ENCODE assay signal across 8 mouse cellular contexts in genomic region chr10:125845014-125845514, GRCm38 (mm10).
DNase-seq lines count a peak whose midpoint lies in the region; ATAC-seq and TF ChIP-seq lines count a peak whose summit lies in the region.

No protein-coding gene starts in this region.

- no peak for TF ChIP-seq POLR2A in thymus, adult 2 months (IDR thresholded peaks at IDR 0.05; ENCODE audit: control insufficient read depth, extremely low read depth, insufficient read depth, low read length, poor library complexity)

- H3K36me3 ChIP-seq in liver, embryonic 11.5 days (ENCODE audit: control insufficient read depth, insufficient read depth, low read length): no peaks in the 10 kb centered on the region
- H3K36me3 ChIP-seq in liver, embryonic 13.5 days: no peaks in the 10 kb centered on the region
- no peaks in the 10 kb centered on the region for H3K36me3 ChIP-seq in thymus, adult 2 months (ENCODE audit: control insufficient read depth, insufficient read depth, low read length)

- no peak overlapping the region for H3K4me3 ChIP-seq in liver, embryonic 11.5 days (ENCODE audit: low read depth, low read length)
- H3K4me3 ChIP-seq in liver, embryonic 13.5 days (replicated peaks): no peak overlapping the region
- no peak overlapping the region for H3K4me3 ChIP-seq in thymus, adult 2 months (ENCODE audit: control insufficient read depth, insufficient read depth, low read length)

- no peak for ATAC-seq in liver, embryonic 11.5 days (replicated peaks; ENCODE audit: low FRiP score)
- ATAC-seq in liver, embryonic 13.5 days (ENCODE audit: low read depth): no peak

- peak overlapping the region; percentile 39 for H3K4me2 ChIP-seq in liver, embryonic 11.5 days
- 0 out of 2 replicates have a peak overlapping the region, but pooled peaks have one; percentile 12 for H3K4me2 ChIP-seq in liver, embryonic 13.5 days

- peak; percentile 27 for DNase-seq in liver, embryonic 11.5 days (ENCODE audit: low spot score)
- no peak for DNase-seq in liver
- DNase-seq in forelimb bud, embryonic 11.5 days (ENCODE audit: low read depth, low spot score): peak; percentile 49
- DNase-seq in liver, embryonic 13.5 days: no peak
- peak; percentile 22 for DNase-seq in yolk sac, embryonic 10.5 days (ENCODE audit: low spot score)
- DNase-seq in adrenal gland, postnatal 10 days: no peak
- DNase-seq in spleen, postnatal 36 days (ENCODE audit: low spot score in 2 of 2): no peak
- no peak for DNase-seq in thymus, adult 2 months

- H3K27ac ChIP-seq in liver, embryonic 11.5 days (ENCODE audit: low read depth, low read length): no peak overlapping the region
- H3K27ac ChIP-seq in liver, embryonic 13.5 days: no peak overlapping the region
- H3K27ac ChIP-seq in thymus, adult 2 months (ENCODE audit: control insufficient read depth, insufficient read depth, low read length): no peak overlapping the region

- 19% methylated on average over 19 of the region's 19 CpGs for WGBS in liver, embryonic 11.5 days
- 17% methylated on average over 19 of the region's 19 CpGs for WGBS in liver, embryonic 13.5 days (ENCODE audit: insufficient replicate concordance)
- WGBS in thymus, adult 2 months: 16% methylated on average over 19 of the region's 19 CpGs

- H3K9ac ChIP-seq in liver, embryonic 11.5 days (ENCODE audit: low read depth, low read length): no peak overlapping the region
- no peak overlapping the region for H3K9ac ChIP-seq in liver, embryonic 13.5 days

- H3K27me3 ChIP-seq in liver, embryonic 11.5 days (replicated peaks; ENCODE audit: control insufficient read depth, insufficient read depth, low read length): no peaks in the 10 kb centered on the region
- no peaks in the 10 kb centered on the region for H3K27me3 ChIP-seq in liver, embryonic 13.5 days
- H3K27me3 ChIP-seq in thymus, adult 2 months (ENCODE audit: control insufficient read depth, insufficient read depth, low read length): no peaks in the 10 kb centered on the region

- H3K4me1 ChIP-seq in liver, embryonic 11.5 days (replicated peaks; ENCODE audit: control insufficient read depth, insufficient read depth, low read length): no peaks in the 10 kb centered on the region
- no peaks in the 10 kb centered on the region for H3K4me1 ChIP-seq in liver, embryonic 13.5 days (replicated peaks)
- no peaks in the 10 kb centered on the region for H3K4me1 ChIP-seq in thymus, adult 2 months (replicated peaks; ENCODE audit: control insufficient read depth, insufficient read depth, low read length)

- H3K9me3 ChIP-seq in liver, embryonic 11.5 days (ENCODE audit: control insufficient read depth, low read length): no peaks in the 10 kb centered on the region
- no peaks in the 10 kb centered on the region for H3K9me3 ChIP-seq in liver, embryonic 13.5 days (replicated peaks)

- no peak for TF ChIP-seq CTCF in thymus, adult 2 months (IDR thresholded peaks at IDR 0.05; ENCODE audit: borderline replicate concordance, control insufficient read depth, extremely low read depth, insufficient read depth, low read length, poor library complexity)

Comparison
In these comparisons a context has a peak if more than half of its experiments do, and no peak if none do; other contexts are left out.
1. DNase-seq: peak in liver, embryonic 11.5 days (single experiment), forelimb bud, embryonic 11.5 days (single experiment) and yolk sac, embryonic 10.5 days (single experiment); none in liver (single experiment), liver, embryonic 13.5 days (single experiment), adrenal gland, postnatal 10 days (single experiment), spleen, postnatal 36 days (0 of 2) and thymus, adult 2 months (single experiment).